Mouse (Mus musculus): ENCODE measurements around the gene Zfp330.

Zfp330 gene

GRCm38 (mm10) chr8:82774093-82774422 is at the start of gene Zfp330:
Zfp330 (minus strand) TSS chr8:82774160.
- DNase-seq (ENCODE audit: low read depth, low spot score), result peak; percentile 80

- DNase-seq (ENCODE audit: low read depth, low spot score), result no peak
Observed at GRCm38 (mm10) chr8:82777945-82778344, 4.0 kb upstream of the Zfp330 start.

DNA sequence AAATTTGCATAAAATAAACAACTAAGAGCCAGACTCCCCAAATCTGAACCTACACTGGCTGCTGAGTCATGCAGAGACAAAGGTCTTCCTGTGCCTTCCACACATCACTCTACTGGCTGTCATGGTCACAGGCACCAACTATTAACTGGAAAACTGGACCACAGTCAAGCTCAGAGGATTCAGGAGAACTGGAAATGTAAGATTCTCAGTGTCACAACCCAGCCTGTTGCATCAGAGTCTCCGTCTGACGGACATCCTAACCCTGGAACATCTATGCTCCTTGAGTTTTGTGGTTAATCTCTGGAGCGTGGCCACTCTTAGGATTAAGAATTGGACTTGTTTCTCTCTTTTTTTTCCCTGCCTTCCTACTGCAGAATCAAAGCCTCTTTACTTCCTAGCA is 3.4 kb upstream of the Zfp330 start:
- DNase-seq (ENCODE audit: low read depth, low spot score), result no peak

- DNase-seq (ENCODE audit: low read depth, low spot score), result no peak
Observed at GRCm38 (mm10) chr8:82774482-82774881, 522 bp upstream of the Zfp330 start.

DNA sequence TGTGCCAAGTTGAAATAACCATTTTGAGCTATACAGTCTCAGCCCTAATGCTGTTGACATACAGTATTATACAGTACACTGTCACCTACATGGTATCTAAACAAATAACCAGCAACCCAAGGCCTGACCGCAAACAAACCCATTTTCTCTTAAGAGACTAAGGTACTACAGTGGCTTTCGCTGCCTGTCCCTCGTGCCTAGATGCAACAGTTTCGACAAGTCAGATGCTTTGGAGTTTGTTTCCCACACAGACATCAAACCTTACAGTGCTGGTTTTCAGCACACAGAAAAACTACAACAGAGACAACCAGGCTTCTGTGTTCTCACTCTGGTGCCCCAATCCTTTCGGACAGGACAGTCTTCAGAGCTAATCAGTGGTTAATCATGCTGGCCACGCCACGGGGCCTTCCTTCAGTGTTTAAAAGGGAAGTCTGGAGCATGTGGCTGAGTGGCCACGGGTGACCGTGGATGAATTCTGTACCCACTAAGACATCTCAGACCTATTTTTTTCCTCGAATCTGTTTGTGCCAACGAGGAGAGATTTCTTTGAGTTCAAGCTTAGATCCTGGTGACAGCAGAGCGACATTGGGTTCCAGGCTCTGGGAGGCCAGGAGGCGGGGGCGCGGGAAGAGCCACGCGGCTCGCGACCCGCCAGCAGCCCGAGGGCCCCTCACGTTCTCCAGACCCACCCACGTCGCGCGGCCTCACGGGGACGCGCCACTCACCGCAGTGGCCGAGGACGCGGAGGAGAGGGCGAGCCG is 448 bp downstream of the Zfp330 start:
- DNase-seq (ENCODE audit: low read depth, low spot score), result no peak

- DNase-seq (ENCODE audit: low read depth, low spot score), result no peak
Observed at GRCm38 (mm10) chr8:82770886-82771285, 3.1 kb downstream of the Zfp330 start.

- DNase-seq (ENCODE audit: low read depth, low spot score), result no peak
Observed at GRCm38 (mm10) chr8:82759071-82759470, 14.9 kb downstream of the Zfp330 start.

DNA sequence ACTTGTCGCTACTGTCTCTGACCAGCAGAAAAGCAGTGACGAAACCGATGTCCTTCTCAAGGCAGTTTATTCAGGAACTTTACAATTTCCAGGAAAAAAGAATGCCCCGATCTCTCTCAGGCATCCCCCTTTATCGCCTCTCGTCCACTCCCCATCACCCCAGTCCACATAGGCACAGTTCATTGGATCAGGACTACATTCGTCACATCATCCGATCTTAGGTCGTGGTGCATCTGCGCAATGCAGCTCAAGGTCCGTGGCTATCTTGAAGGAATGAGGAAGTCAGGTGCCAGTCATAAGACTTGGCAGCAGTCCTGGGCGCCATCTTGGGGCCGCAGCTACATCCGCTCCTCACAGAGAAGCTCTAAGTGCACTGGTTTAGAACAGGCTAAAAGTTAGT is 19.0 kb downstream of the Zfp330 start:
- DNase-seq (ENCODE audit: low read depth, low spot score), result no peak

DNA sequence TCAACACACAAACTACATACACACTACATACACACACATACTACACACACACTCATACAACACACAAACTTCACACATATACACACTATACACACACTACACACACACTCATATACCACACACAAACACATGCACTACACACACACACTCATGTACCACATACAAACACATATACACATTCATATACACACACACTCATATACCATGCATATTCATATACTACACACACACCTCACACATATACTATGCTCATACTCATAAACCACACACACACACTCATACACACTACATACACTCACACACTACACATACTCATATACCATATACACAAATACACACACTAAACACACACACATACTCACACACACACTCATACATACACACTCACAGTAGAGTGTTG is 27.3 kb downstream of the Zfp330 start:
- no peak for DNase-seq (ENCODE audit: low read depth, low spot score)

- peak; percentile 11 for DNase-seq (ENCODE audit: low read depth, low spot score)
Observed at GRCm38 (mm10) chr8:82743905-82744904, 29.8 kb downstream of the Zfp330 start.
